Mouse (Mus musculus): Measurements from ENCODE around the gene Gm21783.
"Not testable (repeated sequence)": the region's sequence is repeated elsewhere in the genome, so short reads cannot be mapped to it uniquely, and the experiment has no call there.

Gm21783 gene

GRCm38 (mm10) chrY:44981163-44981562, at the start of gene Gm21783:
Gene Gm21783, minus strand, starts transcription at chrY:44981263.
- not testable (repeated sequence) for DNase-seq (ENCODE audit: extremely low spot score)

Measured in embryo, embryonic 9.5 days (tissue).